Mouse (Mus musculus) A20 (cell line): ENCODE results near the gene Tbc1d2b.
A peak's percentile ranks its signal among the peaks of the same experiment; 100 is the strongest.

ENCODE experiments used
- DNase-seq: peaks from one replicate; pipeline ENCODE4 v3.0.0-alpha.2; 2011; ENCODE audit warnings: low read depth, low spot score

Gene Tbc1d2b

DNA sequence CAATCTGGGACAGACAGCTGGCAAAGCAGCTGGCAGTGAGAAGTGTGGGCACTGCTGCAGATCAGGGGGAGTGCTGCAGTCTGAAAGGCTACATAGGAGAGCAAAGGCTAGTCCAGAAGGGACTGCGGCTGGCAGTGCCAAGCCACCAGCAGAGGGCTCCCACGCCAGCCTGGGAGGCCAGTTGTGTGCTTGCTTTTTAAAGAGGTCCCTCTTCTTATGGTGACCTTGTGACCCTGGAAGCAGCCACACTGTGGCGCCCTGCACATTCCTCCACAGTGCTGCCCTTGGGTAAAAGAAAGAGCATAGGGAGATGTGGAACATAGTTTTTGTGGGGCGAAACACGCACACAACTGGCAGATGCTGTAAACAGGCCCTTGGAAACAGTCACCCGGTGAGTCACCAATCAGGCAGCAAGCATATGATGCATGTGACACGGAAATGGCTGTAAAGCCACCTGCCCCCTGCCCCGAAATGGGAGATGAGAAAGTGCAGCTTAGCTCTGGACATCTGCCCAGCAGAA lies 66.1 kb downstream of the Tbc1d2b start:
- DNase-seq, result peak; percentile 13

DNA sequence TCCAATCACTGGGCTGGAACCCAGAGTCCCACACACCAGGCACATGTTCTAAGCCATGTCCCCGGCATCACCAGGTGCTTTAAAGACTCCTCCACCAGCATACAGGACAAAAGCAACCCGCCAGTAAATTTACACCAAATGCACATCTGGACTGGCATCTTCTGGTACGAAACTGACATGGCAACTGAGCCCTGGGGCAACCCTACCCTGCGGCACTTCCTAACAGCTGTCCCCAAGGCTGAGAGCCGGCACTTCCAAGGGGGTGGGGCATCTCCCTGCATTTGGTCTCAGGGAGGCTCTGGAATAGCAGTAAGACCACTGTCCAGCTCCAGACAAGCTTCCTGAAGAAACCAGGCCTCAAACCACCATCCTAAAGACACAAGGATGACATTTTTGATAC lies 67.4 kb downstream of the Tbc1d2b start:
- DNase-seq, result no peak

DNA sequence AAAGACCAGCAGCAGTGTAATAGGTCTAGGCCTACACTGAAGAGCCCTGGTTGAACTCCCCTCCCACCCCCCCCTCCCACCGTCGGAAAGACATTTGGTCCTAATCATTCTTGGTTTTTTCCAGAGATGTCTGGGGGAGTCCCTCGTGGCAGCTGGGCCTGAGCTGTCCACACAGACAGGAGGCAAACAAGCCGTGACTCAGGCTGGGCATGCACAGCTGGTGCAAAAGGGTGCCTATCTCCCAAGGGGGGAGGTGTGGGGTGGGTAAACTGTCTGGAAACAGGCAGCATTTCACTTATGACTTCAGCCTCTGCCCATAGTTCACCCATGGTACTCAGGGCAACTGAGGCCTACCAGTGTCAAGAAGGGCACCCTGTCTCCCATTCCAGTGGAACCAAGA lies 69.1 kb downstream of the Tbc1d2b start:
- no peak for DNase-seq

DNA sequence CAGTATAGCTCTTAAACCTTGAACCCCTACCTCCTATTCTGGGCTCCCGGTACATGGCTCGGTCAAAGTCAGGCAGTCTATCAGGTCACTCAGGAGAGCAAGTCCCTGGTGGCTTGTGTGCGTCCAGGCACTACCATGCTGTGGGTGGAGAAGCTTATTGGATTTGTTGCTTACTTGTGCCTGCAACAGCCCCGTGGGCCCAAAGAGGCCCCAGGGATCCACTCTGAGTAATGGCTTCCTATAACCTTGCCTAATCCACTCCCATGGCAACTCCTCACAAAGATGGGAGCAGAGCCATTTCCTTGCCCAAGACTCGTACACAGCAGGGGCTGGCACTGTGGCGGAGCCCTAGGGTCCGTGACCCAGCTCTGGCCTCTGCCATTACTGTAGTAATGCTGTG lies 69.5 kb downstream of the Tbc1d2b start:
- DNase-seq, result no peak

DNA sequence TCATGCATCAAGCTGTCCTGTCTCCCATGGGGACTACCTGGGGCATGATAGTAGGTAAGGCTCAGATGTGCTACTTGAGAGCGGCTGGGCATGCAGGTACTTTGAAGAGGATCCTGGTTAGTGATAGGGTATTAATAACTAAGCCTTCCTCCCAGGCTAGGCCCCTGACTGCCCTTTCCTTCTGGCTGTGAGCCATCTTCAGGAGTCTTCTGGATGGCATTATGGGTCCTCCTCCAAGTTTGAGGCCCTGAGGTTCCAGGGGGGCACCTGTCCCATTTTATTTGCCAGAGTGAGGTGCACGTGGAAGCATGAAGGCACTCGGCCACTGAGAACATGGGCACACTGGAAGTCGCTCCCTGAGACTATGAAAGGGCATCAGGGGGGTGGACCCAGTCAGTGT lies 70.1 kb downstream of the Tbc1d2b start:
- no peak for DNase-seq

DNA sequence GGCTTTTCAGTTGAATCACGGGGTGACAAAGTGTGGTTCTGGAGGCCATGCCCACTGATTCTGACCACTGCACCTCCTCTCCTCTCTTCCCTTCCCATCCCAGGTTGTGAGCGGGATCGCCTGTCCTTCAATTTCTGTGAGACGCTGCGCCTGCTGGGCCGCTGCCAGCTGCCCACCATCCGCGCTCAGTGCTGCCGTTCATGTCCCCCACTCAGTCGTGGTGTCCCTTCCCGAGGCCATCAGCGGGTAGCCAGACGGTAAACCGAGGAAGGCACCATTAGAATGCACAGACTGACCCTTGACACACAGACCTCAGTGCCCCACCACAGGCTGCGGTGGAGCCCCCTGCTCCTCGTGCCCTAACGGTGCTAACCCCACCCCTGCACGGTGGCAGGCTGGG lies 71.0 kb downstream of the Tbc1d2b start:
- no peak for DNase-seq

DNA sequence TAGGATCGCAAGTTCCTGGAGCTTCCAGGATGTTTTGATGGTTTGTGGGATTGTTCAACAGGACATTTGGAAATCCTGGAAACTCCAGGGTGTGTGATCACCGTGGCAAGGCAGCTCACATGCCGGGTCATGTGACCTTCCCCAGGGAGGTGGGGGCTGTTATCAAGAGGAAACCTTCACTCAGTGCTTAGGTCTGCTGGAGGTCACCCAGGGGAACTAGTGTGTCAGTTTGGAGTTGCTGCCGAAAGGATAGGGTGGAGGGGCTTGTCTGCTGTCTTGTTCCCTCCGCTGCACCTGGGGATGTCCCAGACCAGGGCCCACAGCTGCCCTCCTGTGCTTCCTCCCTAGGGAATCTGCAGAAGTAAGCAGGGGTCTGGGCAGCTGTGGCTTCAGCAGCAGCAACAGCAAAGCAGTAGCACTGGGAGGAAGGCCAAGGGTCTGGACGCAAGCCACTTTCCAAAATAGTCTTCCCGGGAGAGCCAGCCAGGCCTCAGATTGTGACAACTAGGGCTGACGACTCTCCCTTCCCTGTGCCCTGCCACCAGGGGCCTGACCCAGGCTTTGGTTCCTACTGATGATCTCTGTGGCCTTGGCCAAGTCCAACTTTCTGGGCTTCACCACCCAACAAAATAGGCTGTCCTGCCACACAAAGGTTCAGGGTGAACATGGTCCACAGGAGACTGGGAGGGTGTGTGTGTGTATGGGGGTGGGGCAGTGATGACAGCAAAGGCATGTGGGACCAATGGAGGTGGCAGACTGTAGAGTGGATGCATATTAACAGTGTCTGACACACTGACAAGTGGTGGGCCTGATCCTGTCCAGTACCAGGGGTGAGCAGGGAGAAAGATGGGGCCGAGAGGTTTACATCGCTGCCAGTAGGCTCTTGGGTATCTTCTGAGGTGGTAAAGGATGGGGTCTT lies 71.8 kb downstream of the Tbc1d2b start:
- no peak for DNase-seq

DNA sequence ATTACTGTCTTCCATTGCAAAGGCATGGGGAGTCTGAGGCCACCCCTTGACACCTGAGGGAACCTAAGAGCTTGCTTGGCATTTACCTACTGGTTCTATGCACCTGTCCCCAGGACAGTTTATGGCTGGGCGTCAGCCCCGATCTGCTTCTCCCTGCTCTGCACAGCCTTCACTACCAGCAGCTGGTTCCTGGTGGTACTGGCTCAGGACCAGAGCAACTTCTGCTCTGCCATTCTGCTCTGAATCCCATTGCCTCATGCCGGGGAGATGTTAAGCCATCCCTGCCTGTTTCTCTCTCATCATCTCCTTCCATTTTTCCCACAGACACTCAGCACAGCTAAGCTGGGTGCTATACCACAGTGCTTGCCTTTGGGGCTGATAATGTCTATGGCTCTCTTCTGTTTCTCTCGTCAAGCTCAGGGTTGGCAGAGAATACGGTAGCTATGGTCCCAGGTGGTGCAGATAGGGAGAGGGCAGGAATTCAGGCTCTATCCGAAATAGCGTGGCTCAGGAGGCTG lies 72.7 kb downstream of the Tbc1d2b start:
- DNase-seq, result no peak

DNA sequence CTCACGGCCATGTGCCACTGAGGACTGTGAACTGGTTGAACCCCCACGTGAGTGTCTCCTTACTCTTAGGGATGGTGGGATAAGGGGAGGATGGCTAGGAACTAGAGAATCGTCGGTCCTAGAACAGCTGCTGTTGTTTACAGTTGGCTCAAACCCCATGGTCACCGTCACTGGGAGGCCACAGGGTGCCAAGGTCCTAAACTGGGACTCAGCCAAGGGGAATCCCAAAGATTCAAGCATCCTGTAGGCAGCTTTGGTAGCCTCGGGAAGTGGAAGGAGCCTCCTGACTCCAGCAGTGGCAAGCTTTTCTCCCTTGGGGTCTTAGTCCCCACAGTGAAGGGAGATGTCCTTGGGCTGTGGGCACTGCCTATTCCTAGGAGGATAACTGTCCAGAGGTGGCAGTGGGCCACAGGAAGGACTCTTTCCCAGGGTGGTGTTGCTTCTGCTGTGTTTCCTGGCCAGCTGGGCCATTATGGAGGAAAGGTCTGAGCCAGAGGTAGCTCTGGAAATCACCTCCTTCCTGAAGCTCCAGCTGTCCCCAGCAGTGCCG lies 73.4 kb downstream of the Tbc1d2b start:
- DNase-seq, result no peak

DNA sequence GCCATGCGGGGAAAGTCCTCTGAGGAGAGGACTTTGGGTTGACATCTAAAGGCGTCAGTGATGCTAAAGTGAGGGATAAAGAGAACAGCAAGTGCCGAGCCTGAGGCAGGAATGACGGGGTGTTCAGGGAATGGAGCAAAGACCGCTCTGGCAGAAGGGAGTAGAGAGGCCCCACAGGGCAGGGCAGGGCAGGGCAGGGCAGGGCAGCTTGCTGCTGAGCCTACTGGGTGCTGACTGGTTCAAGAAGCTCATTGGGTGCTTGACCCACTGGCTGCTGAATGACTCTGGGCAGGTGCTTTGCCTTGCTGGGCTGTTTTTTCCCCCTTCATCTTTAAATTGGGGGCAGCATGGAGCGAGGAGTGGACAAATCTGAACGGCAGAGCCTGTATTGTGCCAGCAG lies 74.3 kb downstream of the Tbc1d2b start:
- no peak for DNase-seq

DNA sequence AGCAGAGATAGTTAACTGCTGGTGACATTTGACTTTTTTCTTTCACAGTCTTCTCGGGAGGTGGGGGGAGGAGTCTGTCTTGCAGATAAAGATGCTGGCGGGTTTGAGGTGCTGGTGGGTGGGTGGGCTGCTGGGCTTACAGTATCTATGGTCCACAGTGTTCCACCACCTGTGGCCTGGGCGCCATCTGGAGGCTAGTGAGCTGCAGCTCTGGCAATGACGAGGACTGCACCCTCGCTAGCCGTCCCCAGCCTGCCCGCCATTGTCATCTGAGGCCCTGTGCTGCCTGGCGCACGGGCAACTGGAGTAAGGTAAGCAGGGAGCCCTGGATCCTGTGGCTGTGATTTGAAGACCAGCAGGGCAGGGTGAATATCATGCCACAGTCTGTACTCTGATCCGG lies 75.6 kb downstream of the Tbc1d2b start:
- no peak for DNase-seq

DNA sequence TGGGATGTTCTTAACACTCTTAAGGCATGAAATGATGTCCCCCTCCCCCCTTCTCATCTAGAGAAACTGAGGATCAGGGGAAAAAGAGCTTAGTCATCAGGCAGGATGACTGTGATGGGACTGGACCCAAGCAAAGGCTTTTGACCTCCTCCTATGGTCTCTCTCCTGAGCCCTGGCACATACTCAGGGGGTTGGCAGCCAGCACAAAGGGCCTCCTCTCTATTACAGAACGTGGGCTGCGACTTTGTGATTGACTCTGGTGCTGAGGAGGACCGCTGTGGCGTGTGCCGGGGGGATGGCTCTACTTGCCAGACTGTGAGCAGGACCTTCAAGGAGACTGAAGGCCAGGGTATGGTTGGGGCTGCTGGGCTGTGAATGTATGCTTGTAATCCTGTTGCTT lies 81.2 kb downstream of the Tbc1d2b start:
- DNase-seq, result no peak

DNA sequence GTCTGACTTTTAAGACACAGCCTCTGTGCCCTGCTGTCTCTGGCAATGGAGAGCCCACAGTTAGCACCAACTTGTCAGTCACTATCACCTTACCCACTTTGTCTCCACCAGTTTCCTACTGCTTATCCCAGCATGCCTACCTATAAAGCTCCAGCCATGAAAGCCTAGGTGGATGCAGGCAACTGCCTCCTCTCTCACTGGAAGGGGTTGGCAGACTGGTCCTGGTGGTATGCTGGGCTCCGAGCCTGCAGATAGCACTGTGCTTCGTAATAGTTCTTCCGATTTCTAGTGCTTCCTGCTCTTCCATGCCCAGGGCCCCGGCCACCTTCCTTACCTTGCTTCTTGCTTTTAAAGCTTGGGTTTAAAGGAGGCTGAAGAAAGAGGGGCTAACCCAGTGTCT lies 81.7 kb downstream of the Tbc1d2b start:
- no peak for DNase-seq

DNA sequence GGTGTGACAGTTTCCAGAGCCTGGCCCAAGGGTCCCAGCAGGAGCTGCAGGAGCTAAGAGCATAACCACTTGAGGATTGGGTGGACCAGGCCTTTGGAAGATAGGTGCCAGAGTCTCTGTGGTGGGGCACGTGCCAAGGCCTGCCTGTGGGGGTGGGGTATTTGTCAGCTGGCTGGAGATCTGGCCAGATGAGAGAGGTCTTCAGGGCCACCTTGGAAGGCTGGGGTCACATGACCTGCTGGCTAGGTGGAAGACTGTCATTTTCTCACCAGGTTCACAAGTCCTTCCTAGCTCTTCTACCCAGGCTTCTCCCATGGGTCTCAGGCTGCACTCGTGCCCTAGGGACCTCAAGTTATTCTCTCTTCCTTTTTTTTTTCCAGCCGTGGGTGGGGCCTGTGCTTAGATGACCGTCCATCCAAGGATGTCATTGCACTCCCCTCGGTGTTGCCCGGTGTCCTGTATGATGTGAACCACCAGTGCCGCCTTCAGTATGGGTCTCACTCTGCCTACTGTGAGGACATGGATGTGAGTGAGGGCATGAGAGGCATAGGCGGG lies 85.2 kb downstream of the Tbc1d2b start:
- DNase-seq, result no peak

DNA sequence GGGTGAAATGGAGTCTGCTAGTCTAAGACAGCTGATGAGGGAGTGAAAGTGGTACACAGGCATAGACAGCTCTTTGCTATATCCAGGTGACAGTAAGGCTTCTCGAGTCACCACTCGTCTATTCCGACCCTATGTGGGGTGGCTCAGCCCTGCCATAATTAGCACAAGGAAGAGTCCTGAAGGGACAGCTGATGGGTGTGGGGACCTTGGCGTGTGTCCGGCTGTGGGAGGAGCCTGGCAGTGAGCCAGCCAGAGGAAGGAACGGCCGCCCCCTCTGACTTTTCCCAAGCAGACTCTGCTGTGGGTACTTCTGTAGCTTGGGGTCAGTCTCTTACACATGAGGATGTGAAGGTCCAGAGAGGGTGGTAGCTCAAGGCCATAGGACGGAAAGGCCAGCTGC lies 86.5 kb downstream of the Tbc1d2b start:
- no peak for DNase-seq

DNA sequence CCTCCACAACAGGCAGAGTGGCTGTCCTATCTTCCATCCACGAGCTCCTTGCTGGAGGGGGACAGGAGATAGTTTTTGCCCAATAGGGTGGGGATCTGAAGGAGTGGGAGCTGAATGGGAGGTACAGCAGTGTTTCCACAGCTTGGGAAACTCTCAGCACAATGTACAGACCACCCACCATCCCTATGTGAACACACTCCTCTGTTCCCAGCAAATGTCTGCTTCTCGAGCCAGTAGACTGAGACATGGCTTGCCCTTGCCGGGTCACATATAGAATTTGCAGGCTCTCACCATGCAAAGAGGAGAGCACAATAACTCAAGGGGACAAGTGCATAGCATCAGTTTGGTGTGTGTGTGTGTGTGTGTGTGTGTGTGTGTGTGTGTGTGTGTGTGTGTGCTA lies 87.1 kb downstream of the Tbc1d2b start:
- no peak for DNase-seq

DNA sequence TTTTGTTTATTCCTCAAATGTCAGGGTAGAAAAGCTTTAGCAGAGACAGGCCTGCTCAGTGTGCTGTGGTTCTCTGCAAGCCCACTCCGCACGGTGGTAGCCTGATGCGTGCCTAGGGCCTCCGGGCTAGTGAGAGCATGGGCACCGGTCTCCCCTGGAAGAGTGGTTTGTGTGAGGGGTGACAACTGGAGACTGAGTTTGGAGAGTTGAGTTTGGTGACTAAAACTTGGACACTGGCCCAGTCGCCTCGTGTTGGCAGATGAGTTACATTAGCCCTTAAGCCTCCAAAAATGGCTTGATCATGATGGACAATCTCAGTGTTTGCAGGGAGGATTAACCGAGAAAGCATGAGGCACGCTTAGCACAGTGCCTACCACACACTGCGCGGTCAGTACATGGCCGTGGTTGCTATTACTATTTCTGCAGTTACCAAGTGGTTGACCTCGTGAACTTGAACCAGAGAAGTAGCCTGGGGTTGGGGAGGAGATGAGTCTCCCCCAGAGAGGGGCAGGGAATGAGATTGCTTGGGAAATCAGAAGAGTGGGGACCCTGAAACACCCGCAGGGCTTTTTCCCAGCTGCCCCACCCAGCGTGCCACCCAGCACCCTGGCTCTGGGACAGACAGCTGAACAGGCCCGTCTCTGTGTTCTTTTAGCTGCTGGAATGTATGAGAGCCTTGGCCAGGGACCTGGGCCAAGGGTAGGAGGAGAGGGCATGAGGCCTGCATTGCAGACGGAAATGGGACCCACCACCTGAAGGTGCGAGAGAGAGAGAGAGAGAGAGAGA lies 87.8 kb downstream of the Tbc1d2b start:
- no peak for DNase-seq

DNA sequence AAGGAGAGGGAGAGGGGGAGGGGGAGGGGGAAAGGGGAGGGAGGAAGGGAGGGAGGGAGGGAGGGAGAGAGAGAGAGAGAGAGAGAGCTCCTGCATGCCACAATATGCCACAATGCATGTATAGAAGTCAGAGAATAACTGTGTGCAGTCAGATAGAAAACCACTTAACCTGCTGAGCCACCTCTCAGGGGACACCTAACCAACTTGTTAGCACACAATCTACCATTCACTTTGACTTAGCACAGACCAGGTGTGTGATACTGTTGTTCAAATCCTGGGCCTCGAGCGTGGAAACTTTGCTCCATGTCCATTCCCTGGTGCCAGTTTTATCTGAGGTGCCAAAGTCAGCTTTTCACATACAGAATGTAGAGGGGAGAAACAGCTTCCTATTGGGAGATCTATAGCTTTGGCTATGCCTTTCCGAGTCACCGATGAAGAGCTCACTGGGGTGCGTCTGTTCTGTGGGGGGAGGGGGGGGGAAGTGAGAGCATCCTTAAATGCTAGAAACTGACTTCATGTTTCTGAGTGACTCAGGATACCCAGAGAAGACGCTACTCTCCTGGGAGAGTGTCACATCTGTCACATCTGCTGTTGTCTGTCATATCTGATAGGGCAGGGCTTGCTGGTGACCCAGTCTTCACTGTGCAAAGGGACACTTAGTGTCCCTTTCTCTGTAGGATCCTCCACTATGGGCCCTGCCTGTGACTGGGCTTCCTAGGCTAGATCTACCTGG lies 88.8 kb downstream of the Tbc1d2b start:
- no peak for DNase-seq

DNA sequence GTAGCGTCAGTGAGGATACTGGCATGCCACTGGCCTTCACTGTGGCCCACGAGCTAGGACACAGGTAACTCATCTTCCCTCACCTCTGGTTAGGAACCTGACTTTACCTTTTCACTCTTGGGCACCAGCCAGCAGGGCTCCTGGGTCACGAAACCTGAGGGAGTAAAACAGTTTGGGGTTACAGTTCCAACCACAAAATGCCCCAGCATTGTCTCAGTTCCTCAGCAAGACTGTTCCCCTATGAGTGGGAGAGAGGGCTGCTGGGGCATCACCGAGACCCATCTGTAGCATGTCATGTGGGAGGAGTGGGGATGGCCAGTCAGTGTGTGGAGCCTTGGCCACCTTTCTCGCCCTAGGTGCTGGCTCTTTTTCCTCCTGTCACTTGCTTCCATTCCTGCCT lies 91.2 kb downstream of the Tbc1d2b start:
- DNase-seq, result no peak

DNA sequence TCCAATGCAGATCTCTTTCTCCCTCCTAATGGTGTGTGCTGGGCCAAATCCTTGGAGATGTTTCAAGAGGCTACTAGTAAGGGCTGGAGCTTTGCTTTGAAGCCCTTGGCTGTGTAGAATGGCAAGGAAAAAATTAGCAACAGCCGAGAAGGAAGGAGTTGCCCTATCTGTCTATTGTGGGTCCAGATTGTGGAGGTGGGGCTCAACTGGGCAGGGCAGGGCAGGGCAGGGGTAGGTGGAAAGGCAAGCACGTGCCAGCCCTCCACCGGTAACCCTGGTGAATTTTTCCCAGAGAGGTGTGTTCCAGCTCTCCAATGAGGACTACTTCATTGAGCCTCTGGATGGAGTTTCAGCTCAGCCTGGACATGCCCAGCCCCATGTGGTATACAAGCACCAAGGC lies 97.3 kb downstream of the Tbc1d2b start:
- DNase-seq, result no peak
